Mouse (Mus musculus) neural tube, embryonic 15.5 days (tissue): ENCODE data around the gene Rcn3. TPM values are rescaled to one million over a fixed set of nuclear protein-coding genes. Genes with fewer than 3 reads are reported as not detected.
"Not testable (repeated sequence)": the region's sequence is repeated elsewhere in the genome, so short reads cannot be mapped to it uniquely, and the experiment has no call there.

Experiments
- ATAC-seq: fragments of 200-750 bp; cut with Nextera tagmentation; 2 replicates; pipeline ENCODE4 v1.8.0; 2017; ENCODE audit warnings: mild to moderate bottlenecking, moderate TSS enrichment, moderate library complexity; ENCODE audit not compliant: low FRiP score
- H3K27ac ChIP-seq: fragments of 300-500 bp; sonication (generic); replicated peaks from 2 replicates; pipeline ENCODE4 v1.5.1; 2015; ENCODE audit warnings: mild to moderate bottlenecking, inconsistent platforms
- H3K27me3 ChIP-seq: fragments of 300-500 bp; sonication (generic); replicated peaks from 2 replicates; pipeline ENCODE4 v1.6.1; 2015; ENCODE audit warnings: inconsistent platforms
- H3K36me3 ChIP-seq: fragments of 300-500 bp; sonication (generic); 2 replicates; pipeline ENCODE4 v1.6.1; 2015; ENCODE audit warnings: inconsistent platforms
- H3K4me1 ChIP-seq: fragments of 300-500 bp; sonication (generic); 2 replicates; pipeline ENCODE4 v1.6.1; 2015; ENCODE audit warnings: inconsistent platforms
- H3K4me2 ChIP-seq: fragments of 300-500 bp; sonication (generic); 2 replicates; pipeline ENCODE4 v1.6.1; 2015; ENCODE audit warnings: inconsistent platforms, mild to moderate bottlenecking, moderate library complexity
- H3K4me3 ChIP-seq: fragments of 300-500 bp; sonication (generic); replicated peaks from 2 replicates; pipeline ENCODE4 v1.5.1; 2015; ENCODE audit warnings: mild to moderate bottlenecking, inconsistent platforms
- H3K9ac ChIP-seq: fragments of 300-500 bp; sonication (generic); replicated peaks from 2 replicates; pipeline ENCODE4 v1.6.1; 2015; ENCODE audit warnings: mild to moderate bottlenecking, inconsistent platforms
- H3K9me3 ChIP-seq: fragments of 300-500 bp; sonication (generic); replicated peaks from 2 replicates; pipeline ENCODE4 v1.6.1; 2016; ENCODE audit warnings: inconsistent platforms
- WGBS: fragments of 180-500 bp; shearing (Covaris S2); methylation state at CpG from one replicate; pipeline ENCODE4 v1.1.7; 2015; ENCODE audit warnings: mixed read lengths; 5-methylcytosine and 5-hydroxymethylcytosine counted together
- polyA plus RNA-seq: library from polyadenylated mRNA; unstranded; fragments of >200 nt; fragmentation: Nextera tagmentation; extraction: Ambion mirVana; gene quantifications from 2 replicates; pipeline ENCODE4 v1.2.1, GENCODE M21; 2015

Rcn3 gene
- polyA plus RNA-seq, 1 experiment from 2014 or later, result 112 TPM

GRCm38 (mm10) chr7:45106441-45106840 lies 14.4 kb upstream of the Rcn3 start:
- H3K4me3 ChIP-seq, result no peak overlapping the region
- no peak overlapping the region for H3K27ac ChIP-seq
- WGBS, result 11% methylated on average over 6 of the region's 6 CpGs
- no peaks in the 10 kb centered on the region for H3K27me3 ChIP-seq
- no peaks in the 10 kb centered on the region for H3K36me3 ChIP-seq
- H3K9me3 ChIP-seq, result no peaks in the 10 kb centered on the region
- H3K4me1 ChIP-seq, result no peaks in the 10 kb centered on the region
- no peak overlapping the region for H3K4me2 ChIP-seq
- H3K9ac ChIP-seq, result no peak overlapping the region
- no peak for ATAC-seq

GRCm38 (mm10) chr7:45105491-45105890 lies 13.5 kb upstream of the Rcn3 start:
- H3K4me3 ChIP-seq, result no peak overlapping the region
- H3K36me3 ChIP-seq, result no peaks in the 10 kb centered on the region
- no peak overlapping the region for H3K27ac ChIP-seq
- no peak overlapping the region for H3K9ac ChIP-seq
- H3K9me3 ChIP-seq, result no peaks in the 10 kb centered on the region
- no peak for ATAC-seq
- H3K27me3 ChIP-seq, result no peaks in the 10 kb centered on the region
- no peaks in the 10 kb centered on the region for H3K4me1 ChIP-seq
- WGBS, result 80% methylated on average over 8 of the region's 8 CpGs
- no peak overlapping the region for H3K4me2 ChIP-seq

GRCm38 (mm10) chr7:45104941-45105340 lies 12.9 kb upstream of the Rcn3 start:
- no peak for ATAC-seq
- WGBS, result 87% methylated on average over 5 of the region's 5 CpGs
- no peak overlapping the region for H3K4me2 ChIP-seq
- no peak overlapping the region for H3K9ac ChIP-seq
- H3K27me3 ChIP-seq, result no peaks in the 10 kb centered on the region
- H3K4me3 ChIP-seq, result no peak overlapping the region
- H3K36me3 ChIP-seq, result no peaks in the 10 kb centered on the region
- H3K4me1 ChIP-seq, result no peaks in the 10 kb centered on the region
- H3K27ac ChIP-seq, result no peak overlapping the region
- H3K9me3 ChIP-seq, result no peaks in the 10 kb centered on the region

- H3K36me3 ChIP-seq, result no peaks in the 10 kb centered on the region
- 60% methylated on average over 7 of the region's 7 CpGs for WGBS
- peak within 1 kb of the TSS; percentile 42 for H3K4me2 ChIP-seq
- H3K9ac ChIP-seq, result no peak within 1 kb of the TSS
- ATAC-seq, result no peak
- peak within 1 kb of the TSS; percentile 27 for H3K4me3 ChIP-seq
- H3K27ac ChIP-seq, result peak within 1 kb of the TSS; percentile 71
- H3K27me3 ChIP-seq, result no peaks in the 10 kb centered on the region
- H3K4me1 ChIP-seq, result no peaks in the 10 kb centered on the region
- H3K9me3 ChIP-seq, result no peaks in the 10 kb centered on the region
Observed at GRCm38 (mm10) chr7:45103652-45104180, 11.7 kb upstream of the Rcn3 start, which contains the start of gene Fcgrt. TSS of gene Fcgrt (minus strand) at chr7:45103851.

GRCm38 (mm10) chr7:45102940-45103585 lies 11.0 kb upstream of the Rcn3 start:
- H3K4me2 ChIP-seq, result peak overlapping the region; percentile 42
- no peaks in the 10 kb centered on the region for H3K36me3 ChIP-seq
- H3K9ac ChIP-seq, result no peak overlapping the region
- peak overlapping the region; percentile 27 for H3K4me3 ChIP-seq
- 82% methylated on average over 9 of the region's 9 CpGs for WGBS
- no peaks in the 10 kb centered on the region for H3K27me3 ChIP-seq
- no peak for ATAC-seq
- H3K9me3 ChIP-seq, result no peaks in the 10 kb centered on the region
- no peaks in the 10 kb centered on the region for H3K4me1 ChIP-seq
- peak overlapping the region; percentile 71 for H3K27ac ChIP-seq

GRCm38 (mm10) chr7:45102441-45102840 lies 10.4 kb upstream of the Rcn3 start:
- no peak overlapping the region for H3K9ac ChIP-seq
- H3K9me3 ChIP-seq, result no peaks in the 10 kb centered on the region
- H3K27me3 ChIP-seq, result no peaks in the 10 kb centered on the region
- ATAC-seq, result no peak
- H3K4me1 ChIP-seq, result no peaks in the 10 kb centered on the region
- H3K4me3 ChIP-seq, result no peak overlapping the region
- WGBS, result 89% methylated on average over 11 of the region's 11 CpGs
- no peak overlapping the region for H3K27ac ChIP-seq
- no peaks in the 10 kb centered on the region for H3K36me3 ChIP-seq
- peak overlapping the region; percentile 42 for H3K4me2 ChIP-seq

- Histone ChIP-seq H3K4me2 (no peak overlapping the region), H3K4me1 (no peaks in the 10 kb centered on the region), H3K27me3 (no peaks in the 10 kb centered on the region), H3K9me3 (no peaks in the 10 kb centered on the region), H3K9ac (no peak overlapping the region), H3K36me3 (no peaks in the 10 kb centered on the region), H3K27ac (no peak overlapping the region), H3K4me3 (no peak overlapping the region)
- no peak for ATAC-seq
- WGBS, result 97% methylated on average over 6 of the region's 6 CpGs
Observed at GRCm38 (mm10) chr7:45100046-45100445, 8.0 kb upstream of the Rcn3 start.

- H3K4me2 ChIP-seq, result no peak overlapping the region
- no peaks in the 10 kb centered on the region for H3K36me3 ChIP-seq
- H3K4me3 ChIP-seq, result no peak overlapping the region
- ATAC-seq, result no peak
- no peaks in the 10 kb centered on the region for H3K27me3 ChIP-seq
- 87% methylated on average over 8 of the region's 8 CpGs for WGBS
- H3K9me3 ChIP-seq, result no peaks in the 10 kb centered on the region
- no peaks in the 10 kb centered on the region for H3K4me1 ChIP-seq
- no peak overlapping the region for H3K27ac ChIP-seq
- H3K9ac ChIP-seq, result no peak overlapping the region
Observed at GRCm38 (mm10) chr7:45098541-45099240, 6.7 kb upstream of the Rcn3 start.

GRCm38 (mm10) chr7:45097479-45097878 lies 5.5 kb upstream of the Rcn3 start:
- Histone ChIP-seq H3K9ac (no peak overlapping the region), H3K27ac (no peak overlapping the region), H3K27me3 (no peaks in the 10 kb centered on the region), H3K4me3 (no peak overlapping the region), H3K4me2 (no peak overlapping the region), H3K36me3 (no peaks in the 10 kb centered on the region), H3K4me1 (peaks cover 4% of the 10 kb centered on the region; the same call in 1 of the 2 replicates), H3K9me3 (no peaks in the 10 kb centered on the region)
- 76% methylated on average over 6 of the region's 6 CpGs for WGBS
- no peak for ATAC-seq

GRCm38 (mm10) chr7:45095965-45096364 lies 3.9 kb upstream of the Rcn3 start:
- H3K4me2 ChIP-seq, H3K27ac ChIP-seq, H3K9me3 ChIP-seq, ATAC-seq, H3K36me3 ChIP-seq, H3K9ac ChIP-seq, H3K27me3 ChIP-seq, H3K4me3 ChIP-seq: not testable (repeated sequence)
- H3K4me1 ChIP-seq, result peaks cover 17% of the 10 kb centered on the region
- WGBS, result 94% methylated on average over 14 of the region's 14 CpGs

- Histone ChIP-seq H3K27me3 (no peaks in the 10 kb centered on the region), H3K36me3 (no peaks in the 10 kb centered on the region), H3K9ac (no peak overlapping the region), H3K4me2 (no peak overlapping the region), H3K27ac (no peak overlapping the region), H3K4me3 (no peak overlapping the region), H3K4me1 (peaks cover 18% of the 10 kb centered on the region), H3K9me3 (no peaks in the 10 kb centered on the region)
- ATAC-seq, result no peak
- WGBS, result 81% methylated on average over 6 of the region's 6 CpGs
Observed at GRCm38 (mm10) chr7:45095367-45095766, 3.3 kb upstream of the Rcn3 start.

- WGBS, result 11% methylated on average over 7 of the region's 7 CpGs
Observed at GRCm38 (mm10) chr7:45094121-45094520, 2.1 kb upstream of the Rcn3 start.

More at GRCm38 (mm10) chr7:45094121-45094520, 2.1 kb upstream of the Rcn3 start:
- ATAC-seq, result no peak
- Histone ChIP-seq H3K4me3 (no peak overlapping the region), H3K4me1 (peaks cover 18% of the 10 kb centered on the region), H3K9me3 (no peaks in the 10 kb centered on the region), H3K36me3 (no peaks in the 10 kb centered on the region), H3K4me2 (no peak overlapping the region), H3K27me3 (no peaks in the 10 kb centered on the region), H3K27ac (no peak overlapping the region), H3K9ac (no peak overlapping the region)
